In the genomic region with DNA sequence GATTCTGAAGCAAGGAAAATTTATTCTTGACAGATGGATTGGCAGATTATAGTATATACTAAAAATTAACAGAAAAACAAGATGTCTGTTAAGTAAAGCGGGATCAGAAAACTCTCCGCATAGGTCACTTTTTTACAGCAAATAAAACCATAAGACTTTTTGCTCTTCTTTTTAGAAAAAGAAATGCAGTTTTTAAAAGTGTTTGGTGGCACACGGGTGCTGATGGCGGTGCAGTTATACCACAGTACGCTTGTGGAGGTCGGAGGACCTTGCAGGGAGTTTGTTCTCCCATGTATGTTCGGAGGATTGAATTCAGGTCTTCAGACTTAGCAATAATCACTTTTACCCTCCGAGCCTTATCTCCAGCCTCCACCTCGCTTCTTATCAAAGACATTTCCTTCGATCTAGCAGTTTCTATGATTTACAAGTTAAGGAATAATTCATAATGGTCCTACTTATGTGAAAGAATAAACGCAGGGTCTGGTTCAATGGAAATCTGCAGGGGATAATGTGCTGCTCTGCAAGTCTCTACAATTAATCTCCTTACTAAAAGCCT, we compare ENCODE assay signal across 8 mouse cellular contexts.
A peak's percentile ranks its signal among the peaks of the same experiment; 100 is the strongest.
DNase-seq lines count a peak whose midpoint lies in the region; ATAC-seq and TF ChIP-seq lines count a peak whose summit lies in the region.

No protein-coding gene starts in this region.

- no peaks in the 10 kb centered on the region for H3K9me3 ChIP-seq in heart, embryonic 16.5 days (replicated peaks; ENCODE audit: control insufficient read depth, low read length)

- peak overlapping the region; percentile 65 for H3K4me3 ChIP-seq in lung, adult 2 months (replicated peaks; ENCODE audit: extremely low read depth, low read depth, low read length)
- peak overlapping the region; percentile 63 for H3K4me3 ChIP-seq in brown adipose tissue, adult 24 weeks (ENCODE audit: insufficient read depth, low read depth, low read length)
- peak overlapping the region; percentile 54 for H3K4me3 ChIP-seq in heart, embryonic 16.5 days (ENCODE audit: low read length)
- H3K4me3 ChIP-seq in macrophage (ENCODE audit: inconsistent target), result peak overlapping the region; percentile 27

- H3K27me3 ChIP-seq in heart, embryonic 16.5 days (ENCODE audit: control insufficient read depth, insufficient read depth, low read length), result no peaks in the 10 kb centered on the region

- H3K4me2 ChIP-seq in heart, embryonic 16.5 days (ENCODE audit: low read depth, low read length), result peak overlapping the region; percentile 81

- H3K9ac ChIP-seq in heart, embryonic 16.5 days (ENCODE audit: low read length), result peak overlapping the region; percentile 73

- 0 out of 2 replicates have a peak, but pooled peaks have one; percentile 34 for ATAC-seq in heart, embryonic 16.5 days (replicated peaks; ENCODE audit: extremely low read depth, insufficient read depth, low FRiP score)

- H3K79me2 ChIP-seq in macrophage (ENCODE audit: inconsistent target), result peaks cover 2% of the 10 kb centered on the region; the same call in 1 of the 2 replicates

- TF ChIP-seq CTCF in lung, adult 2 months (IDR thresholded peaks at IDR 0.05; ENCODE audit: insufficient read depth, low read length), result no peak

- H3K4me1 ChIP-seq in lung, adult 2 months (ENCODE audit: control insufficient read depth, insufficient read depth, low read length), result peaks cover 4% of the 10 kb centered on the region
- H3K4me1 ChIP-seq in brown adipose tissue, adult 24 weeks (ENCODE audit: control insufficient read depth, insufficient read depth, insufficient read length, low read length), result peaks cover 2% of the 10 kb centered on the region; the same call in 1 of the 2 replicates
- peaks cover 10% of the 10 kb centered on the region for H3K4me1 ChIP-seq in heart, embryonic 16.5 days (ENCODE audit: control insufficient read depth, insufficient read depth, low read length)

- no peaks in the 10 kb centered on the region for H3K36me3 ChIP-seq in heart, embryonic 16.5 days (ENCODE audit: control insufficient read depth, insufficient read depth)
- no peaks in the 10 kb centered on the region for H3K36me3 ChIP-seq in macrophage (ENCODE audit: inconsistent target)

- H3K27ac ChIP-seq in brown adipose tissue, adult 24 weeks (replicated peaks; ENCODE audit: low read depth, low read length), result peak overlapping the region; percentile 96
- peak overlapping the region; percentile 86 for H3K27ac ChIP-seq in heart, embryonic 16.5 days (ENCODE audit: low read length)
- H3K27ac ChIP-seq in macrophage, result peak overlapping the region; percentile 89

- no peak for DNase-seq in lung, adult 2 months
- DNase-seq in lung, postnatal 25 days (ENCODE audit: low spot score), result no peak
- DNase-seq in frontal cortex, postnatal 25 days (ENCODE audit: low spot score in 2 of 2), result no peak
- no peak for DNase-seq in ovary, adult 18-20 months (ENCODE audit: low spot score)
- no peak for DNase-seq in kidney, adult 18-20 months

- TF ChIP-seq POLR2A in lung, adult 2 months (IDR thresholded peaks at IDR 0.05; ENCODE audit: borderline replicate concordance, extremely low read depth, low read depth, low read length), result no peak

- WGBS in lung, adult 2 months, result 5% methylated on average over 11 of the region's 11 CpGs
- 6% methylated on average over 11 of the region's 11 CpGs for WGBS in heart, embryonic 16.5 days
- WGBS in macrophage (ENCODE audit: missing documents), result 11% methylated on average over 11 of the region's 11 CpGs
